Mouse (Mus musculus): ENCODE results near the gene Mgrn1. TPM values are rescaled to one million over a fixed set of nuclear protein-coding genes. Genes with fewer than 3 reads are reported as not detected.

Mgrn1 gene
- polyA plus RNA-seq (2014; fragmentation: Nextera tagmentation; extraction: Ambion mirVana): 67.9 and 72.2 TPM in 2 replicates

DNA sequence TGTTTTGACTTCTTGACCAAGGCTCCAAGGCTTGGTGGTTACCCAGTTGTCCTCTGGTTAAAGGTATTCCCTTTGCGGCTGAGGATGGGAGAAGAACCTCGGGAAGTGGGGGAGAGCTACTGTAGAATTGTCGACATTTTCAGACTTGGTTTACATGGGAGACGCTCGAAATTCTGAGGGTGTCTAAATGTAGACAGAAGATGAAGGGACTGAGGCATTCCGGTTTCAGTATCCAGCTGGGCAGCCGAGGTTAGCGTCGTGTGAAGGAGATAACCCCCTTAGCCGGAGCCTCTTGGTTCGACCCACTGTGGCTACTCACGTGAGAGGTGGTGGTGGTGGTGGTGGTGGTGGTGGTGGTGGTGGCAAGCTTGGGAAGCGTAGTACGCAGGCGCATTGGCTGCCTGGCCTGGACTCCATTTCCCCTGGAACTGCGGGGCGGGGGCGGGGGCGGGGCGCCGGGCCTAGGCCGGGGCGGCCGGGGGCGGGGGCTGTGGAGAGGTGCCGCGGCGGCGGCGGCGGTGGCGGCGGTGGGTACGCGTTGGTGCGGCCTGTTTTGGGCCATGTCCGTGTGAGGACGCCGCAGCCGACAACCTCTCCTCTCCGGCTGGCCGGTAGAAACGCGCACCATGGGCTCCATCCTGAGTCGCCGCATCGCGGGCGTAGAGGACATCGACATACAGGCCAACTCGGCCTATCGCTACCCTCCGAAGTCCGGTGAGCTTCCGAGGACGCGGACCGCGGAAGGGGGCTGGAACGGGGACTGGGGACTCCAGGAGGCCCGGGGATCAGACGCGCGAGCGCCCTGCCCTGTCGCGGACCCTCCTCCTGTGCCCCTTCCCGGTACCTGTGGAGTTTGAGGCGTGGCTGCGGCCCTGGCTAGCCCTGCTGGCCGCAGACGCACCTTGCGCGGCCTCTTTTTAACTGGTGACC lies at the start of gene Mgrn1:
Gene Mgrn1 (plus strand): TSS at position 490 of the 930 bp plus-strand sequence.
- Histone ChIP-seq H3K27me3 (ENCODE audit: control insufficient read depth, insufficient read depth, low read length) (no peaks in the 10 kb centered on the region), H3K4me2 (ENCODE audit: low read depth, low read length) (peak within 1 kb of the TSS; percentile 76), H3K27ac (replicated peaks; ENCODE audit: low read depth, low read length) (peak within 1 kb of the TSS; percentile 53; the same call in 1 of the 2 replicates), H3K9me3 (replicated peaks; ENCODE audit: control insufficient read depth, low read length) (no peaks in the 10 kb centered on the region), H3K36me3 (replicated peaks; ENCODE audit: control insufficient read depth, insufficient read depth, low read depth, low read length) (no peaks in the 10 kb centered on the region), H3K9ac (replicated peaks; ENCODE audit: low read length) (peak within 1 kb of the TSS; percentile 90), H3K4me3 (ENCODE audit: low read depth, low read length) (peak within 1 kb of the TSS; percentile 90), H3K4me1 (ENCODE audit: control insufficient read depth, insufficient read depth, low read length) (peaks cover 2% of the 10 kb centered on the region)
- DNase-seq (ENCODE audit: low spot score): peak; percentile 93
- 0% methylated on average over 65 of the region's 74 CpGs for WGBS
- ATAC-seq (replicated peaks; ENCODE audit: insufficient number of reproducible peaks, low FRiP score, low TSS enrichment, low read depth): peak; percentile 85

DNA sequence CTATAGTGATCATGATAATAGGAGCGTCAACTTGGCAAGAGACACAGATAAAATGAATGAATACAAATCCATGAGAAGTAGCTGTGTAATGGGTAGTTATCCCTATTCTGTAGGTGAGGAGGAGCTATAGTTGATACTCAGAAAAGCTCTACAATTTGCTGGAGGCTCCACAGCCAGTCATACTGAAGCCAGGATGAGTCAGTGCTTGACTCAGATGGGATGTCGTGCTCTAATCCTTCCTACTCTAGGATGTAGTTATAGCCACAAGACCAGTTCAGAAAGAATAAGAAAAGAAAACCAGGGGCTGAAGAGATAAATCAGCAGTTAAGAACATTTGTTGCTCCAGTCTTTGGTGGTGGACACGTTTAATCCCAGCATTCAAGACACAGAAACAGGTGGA lies 48.4 kb upstream of the Mgrn1 start:
- no peaks in the 10 kb centered on the region for H3K27me3 ChIP-seq (ENCODE audit: control insufficient read depth, insufficient read depth, low read length)
- no peaks in the 10 kb centered on the region for H3K4me1 ChIP-seq (ENCODE audit: control insufficient read depth, insufficient read depth, low read length)
- no peak overlapping the region for H3K27ac ChIP-seq (replicated peaks; ENCODE audit: low read depth, low read length)
- no peak overlapping the region for H3K9ac ChIP-seq (replicated peaks; ENCODE audit: low read length)
- H3K4me3 ChIP-seq (ENCODE audit: low read depth, low read length): no peak overlapping the region
- H3K4me2 ChIP-seq (ENCODE audit: low read depth, low read length): no peak overlapping the region
- no peaks in the 10 kb centered on the region for H3K9me3 ChIP-seq (replicated peaks; ENCODE audit: control insufficient read depth, low read length)
- ATAC-seq (replicated peaks; ENCODE audit: insufficient number of reproducible peaks, low FRiP score, low TSS enrichment, low read depth) (no peak), DNase-seq (ENCODE audit: low spot score) (no peak)
- WGBS: 78% methylated on average over 3 of the region's 3 CpGs
- H3K36me3 ChIP-seq (replicated peaks; ENCODE audit: control insufficient read depth, insufficient read depth, low read depth, low read length): no peaks in the 10 kb centered on the region

DNA sequence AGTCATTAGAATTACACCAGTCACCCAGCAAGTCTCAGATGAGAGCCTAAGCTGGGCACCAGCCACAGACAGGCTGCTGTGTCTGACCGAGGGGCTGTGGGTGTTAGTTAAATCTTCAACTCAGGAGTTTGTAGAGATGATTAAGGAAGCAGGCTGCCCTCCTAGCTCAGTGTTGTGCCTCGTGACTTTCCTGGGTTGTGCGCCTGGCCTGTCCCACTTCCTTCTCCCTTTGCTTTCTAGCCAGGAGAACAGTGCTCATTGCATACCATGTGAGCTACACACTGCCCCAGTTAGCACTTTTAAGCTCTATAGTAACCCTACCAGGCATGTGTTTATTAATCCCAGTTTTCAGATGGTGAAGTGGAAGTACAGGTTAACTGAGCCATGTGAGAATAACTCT lies 46.5 kb upstream of the Mgrn1 start:
- H3K9ac ChIP-seq (replicated peaks; ENCODE audit: low read length): no peak overlapping the region
- no peaks in the 10 kb centered on the region for H3K27me3 ChIP-seq (ENCODE audit: control insufficient read depth, insufficient read depth, low read length)
- WGBS: 72% methylated on average over 3 of the region's 3 CpGs
- no peak overlapping the region for H3K4me3 ChIP-seq (ENCODE audit: low read depth, low read length)
- DNase-seq (ENCODE audit: low spot score) (no peak), ATAC-seq (replicated peaks; ENCODE audit: insufficient number of reproducible peaks, low FRiP score, low TSS enrichment, low read depth) (no peak)
- no peaks in the 10 kb centered on the region for H3K4me1 ChIP-seq (ENCODE audit: control insufficient read depth, insufficient read depth, low read length)
- no peak overlapping the region for H3K4me2 ChIP-seq (ENCODE audit: low read depth, low read length)
- no peak overlapping the region for H3K27ac ChIP-seq (replicated peaks; ENCODE audit: low read depth, low read length)
- no peaks in the 10 kb centered on the region for H3K9me3 ChIP-seq (replicated peaks; ENCODE audit: control insufficient read depth, low read length)
- H3K36me3 ChIP-seq (replicated peaks; ENCODE audit: control insufficient read depth, insufficient read depth, low read depth, low read length): no peaks in the 10 kb centered on the region

DNA sequence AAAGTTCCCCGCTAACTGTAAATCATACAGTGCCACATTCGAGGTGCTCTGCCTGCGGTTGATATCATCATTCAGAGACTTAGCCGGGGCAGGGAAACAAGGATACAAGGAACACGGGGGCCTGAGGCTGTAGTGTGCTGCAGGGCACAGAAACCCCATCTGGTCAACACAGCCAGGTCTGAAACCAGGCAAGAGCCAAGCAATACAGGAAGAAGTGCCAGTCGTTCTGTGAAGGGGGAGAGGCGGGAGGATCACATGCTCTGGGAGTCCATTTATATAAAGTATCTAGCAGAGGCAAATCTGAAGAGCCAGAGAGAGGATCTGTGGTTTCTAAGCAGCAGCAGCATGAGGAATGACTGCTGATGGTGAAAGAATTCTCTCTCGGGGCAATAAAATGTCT lies 45.8 kb upstream of the Mgrn1 start:
- no peak for ATAC-seq (replicated peaks; ENCODE audit: insufficient number of reproducible peaks, low FRiP score, low TSS enrichment, low read depth)

DNA sequence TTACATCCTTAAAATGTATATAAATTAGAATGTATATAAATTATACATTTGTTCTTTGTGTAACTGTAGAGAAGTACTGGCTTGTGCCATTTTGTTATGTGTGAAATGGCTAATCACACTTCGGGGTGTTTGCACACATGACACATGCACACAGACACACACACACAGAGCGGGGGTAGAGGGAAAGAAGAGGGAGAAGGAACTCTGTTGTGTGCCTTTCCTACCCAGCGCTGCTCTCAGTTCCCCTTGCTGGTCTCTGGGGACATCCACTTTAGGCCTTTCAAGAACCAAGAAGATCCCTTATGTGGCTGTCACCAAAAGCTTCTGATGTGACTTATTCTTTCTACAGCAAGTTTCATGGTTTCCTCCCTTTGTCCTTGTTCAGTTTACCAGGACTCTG lies 39.0 kb upstream of the Mgrn1 start:
- Histone ChIP-seq H3K36me3 (replicated peaks; ENCODE audit: control insufficient read depth, insufficient read depth, low read depth, low read length) (no peaks in the 10 kb centered on the region), H3K27me3 (ENCODE audit: control insufficient read depth, insufficient read depth, low read length) (no peaks in the 10 kb centered on the region), H3K9me3 (replicated peaks; ENCODE audit: control insufficient read depth, low read length) (no peaks in the 10 kb centered on the region), H3K27ac (replicated peaks; ENCODE audit: low read depth, low read length) (no peak overlapping the region), H3K4me3 (ENCODE audit: low read depth, low read length) (no peak overlapping the region), H3K4me1 (ENCODE audit: control insufficient read depth, insufficient read depth, low read length) (no peaks in the 10 kb centered on the region), H3K4me2 (ENCODE audit: low read depth, low read length) (no peak overlapping the region), H3K9ac (replicated peaks; ENCODE audit: low read length) (no peak overlapping the region)
- WGBS: 90% methylated on average over 3 of the region's 3 CpGs
- DNase-seq (ENCODE audit: low spot score): no peak
- ATAC-seq (replicated peaks; ENCODE audit: insufficient number of reproducible peaks, low FRiP score, low TSS enrichment, low read depth): no peak

More for the DNA sequence above, 45.8 kb upstream of the Mgrn1 start:
- no peaks in the 10 kb centered on the region for H3K36me3 ChIP-seq (replicated peaks; ENCODE audit: control insufficient read depth, insufficient read depth, low read depth, low read length)
- H3K9me3 ChIP-seq (replicated peaks; ENCODE audit: control insufficient read depth, low read length): no peaks in the 10 kb centered on the region
- no peaks in the 10 kb centered on the region for H3K4me1 ChIP-seq (ENCODE audit: control insufficient read depth, insufficient read depth, low read length)
- H3K4me2 ChIP-seq (ENCODE audit: low read depth, low read length): no peak overlapping the region
- no peaks in the 10 kb centered on the region for H3K27me3 ChIP-seq (ENCODE audit: control insufficient read depth, insufficient read depth, low read length)
- H3K27ac ChIP-seq (replicated peaks; ENCODE audit: low read depth, low read length): no peak overlapping the region
- H3K9ac ChIP-seq (replicated peaks; ENCODE audit: low read length): no peak overlapping the region
- no peak overlapping the region for H3K4me3 ChIP-seq (ENCODE audit: low read depth, low read length)
- 80% methylated on average over 8 of the region's 8 CpGs for WGBS
- DNase-seq (ENCODE audit: low spot score): no peak

DNA sequence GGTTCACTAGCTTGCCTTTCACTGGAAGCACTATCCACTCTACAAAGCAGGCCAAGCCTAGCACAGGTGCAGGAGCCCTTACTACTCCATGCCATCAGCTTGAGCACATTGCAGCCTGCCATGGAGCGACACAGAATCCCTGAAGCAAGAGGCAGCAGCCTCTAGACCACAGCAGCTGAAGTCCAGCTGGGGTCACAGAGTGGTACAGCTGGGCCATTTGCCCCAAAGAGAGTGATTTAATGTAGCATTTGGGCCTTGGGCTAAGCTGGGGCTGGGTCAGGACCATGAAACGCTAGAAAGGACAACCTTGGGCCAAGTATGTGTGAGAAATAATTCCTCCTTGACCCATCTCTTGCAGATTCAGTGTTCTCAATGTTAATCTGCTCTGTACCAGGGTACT lies 38.0 kb upstream of the Mgrn1 start:
- WGBS: 88% methylated on average over 2 of the region's 2 CpGs
- Histone ChIP-seq H3K36me3 (replicated peaks; ENCODE audit: control insufficient read depth, insufficient read depth, low read depth, low read length) (no peaks in the 10 kb centered on the region), H3K9ac (replicated peaks; ENCODE audit: low read length) (no peak overlapping the region), H3K4me2 (ENCODE audit: low read depth, low read length) (no peak overlapping the region), H3K27me3 (ENCODE audit: control insufficient read depth, insufficient read depth, low read length) (no peaks in the 10 kb centered on the region), H3K27ac (replicated peaks; ENCODE audit: low read depth, low read length) (no peak overlapping the region), H3K4me1 (ENCODE audit: control insufficient read depth, insufficient read depth, low read length) (no peaks in the 10 kb centered on the region), H3K4me3 (ENCODE audit: low read depth, low read length) (no peak overlapping the region), H3K9me3 (replicated peaks; ENCODE audit: control insufficient read depth, low read length) (no peaks in the 10 kb centered on the region)
- DNase-seq (ENCODE audit: low spot score): no peak
- ATAC-seq (replicated peaks; ENCODE audit: insufficient number of reproducible peaks, low FRiP score, low TSS enrichment, low read depth): no peak

DNA sequence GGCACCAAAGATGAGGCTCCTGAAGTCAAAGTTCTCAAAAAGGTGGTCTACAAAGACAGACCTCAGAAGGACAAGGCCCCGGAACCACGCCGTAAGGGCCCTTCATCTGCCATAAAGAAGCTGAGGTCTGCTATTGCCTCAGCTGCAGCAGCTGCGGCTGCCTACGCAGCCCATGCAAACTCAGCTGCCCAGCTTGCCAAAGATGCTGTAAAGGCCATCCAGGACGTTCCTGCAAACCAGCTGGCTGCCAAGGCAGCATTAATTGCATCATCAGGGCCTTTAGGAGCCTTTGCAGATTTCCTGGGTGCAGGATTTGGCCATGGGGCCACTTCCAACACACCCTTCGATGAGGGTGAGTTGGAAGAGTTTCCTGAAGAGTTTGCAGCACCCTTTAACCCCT lies 35.7 kb upstream of the Mgrn1 start:
- H3K27ac ChIP-seq (replicated peaks; ENCODE audit: low read depth, low read length): no peak overlapping the region
- no peaks in the 10 kb centered on the region for H3K27me3 ChIP-seq (ENCODE audit: control insufficient read depth, insufficient read depth, low read length)
- no peaks in the 10 kb centered on the region for H3K4me1 ChIP-seq (ENCODE audit: control insufficient read depth, insufficient read depth, low read length)
- WGBS: 79% methylated on average over 7 of the region's 7 CpGs
- H3K36me3 ChIP-seq (replicated peaks; ENCODE audit: control insufficient read depth, insufficient read depth, low read depth, low read length): no peaks in the 10 kb centered on the region
- H3K4me3 ChIP-seq (ENCODE audit: low read depth, low read length): no peak overlapping the region
- no peaks in the 10 kb centered on the region for H3K9me3 ChIP-seq (replicated peaks; ENCODE audit: control insufficient read depth, low read length)
- DNase-seq (ENCODE audit: low spot score): no peak
- no peak overlapping the region for H3K9ac ChIP-seq (replicated peaks; ENCODE audit: low read length)
- ATAC-seq (replicated peaks; ENCODE audit: insufficient number of reproducible peaks, low FRiP score, low TSS enrichment, low read depth): no peak
- H3K4me2 ChIP-seq (ENCODE audit: low read depth, low read length): no peak overlapping the region

DNA sequence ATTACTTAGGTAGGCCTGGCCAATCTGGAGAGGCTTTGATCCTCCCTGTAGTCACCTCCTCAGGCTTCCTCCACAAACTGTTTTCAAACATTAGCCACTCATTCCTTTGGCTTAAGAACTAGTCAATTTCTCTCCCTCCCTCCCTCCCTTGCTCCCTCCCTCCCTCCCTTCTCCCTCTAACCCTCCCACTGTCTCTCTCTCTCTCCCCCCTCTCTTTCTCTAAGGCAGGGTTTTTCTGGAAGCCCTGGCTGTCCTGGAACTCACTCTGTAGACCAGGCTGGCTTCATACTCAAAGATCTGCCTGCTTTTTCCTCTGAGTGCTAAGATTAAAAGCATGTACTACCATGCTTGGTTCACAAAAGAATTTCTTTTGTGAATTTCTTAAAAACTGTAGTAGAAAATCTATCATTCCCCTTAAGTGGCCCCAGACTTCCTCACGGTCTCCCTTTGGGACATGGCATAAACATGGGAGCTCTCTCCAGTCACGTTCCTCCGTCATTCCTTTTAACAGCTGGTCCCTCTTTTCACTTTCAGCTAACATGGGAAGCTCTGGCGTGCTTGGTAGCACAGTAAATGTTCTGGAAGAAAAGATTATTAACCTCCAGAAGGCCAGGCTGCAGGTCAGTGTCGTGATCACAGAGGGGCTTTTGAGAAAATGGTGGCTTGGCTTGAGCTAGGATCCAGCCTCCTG lies 35.0 kb upstream of the Mgrn1 start:
- WGBS: 54% methylated on average over 5 of the region's 5 CpGs
- H3K4me3 ChIP-seq (ENCODE audit: low read depth, low read length): no peak overlapping the region
- no peaks in the 10 kb centered on the region for H3K9me3 ChIP-seq (replicated peaks; ENCODE audit: control insufficient read depth, low read length)

More for the DNA sequence above, 35.0 kb upstream of the Mgrn1 start:
- DNase-seq (ENCODE audit: low spot score) (no peak), ATAC-seq (replicated peaks; ENCODE audit: insufficient number of reproducible peaks, low FRiP score, low TSS enrichment, low read depth) (no peak)
- Histone ChIP-seq H3K27me3 (ENCODE audit: control insufficient read depth, insufficient read depth, low read length) (no peaks in the 10 kb centered on the region), H3K4me2 (ENCODE audit: low read depth, low read length) (no peak overlapping the region), H3K4me1 (ENCODE audit: control insufficient read depth, insufficient read depth, low read length) (no peaks in the 10 kb centered on the region), H3K27ac (replicated peaks; ENCODE audit: low read depth, low read length) (no peak overlapping the region), H3K9ac (replicated peaks; ENCODE audit: low read length) (no peak overlapping the region), H3K36me3 (replicated peaks; ENCODE audit: control insufficient read depth, insufficient read depth, low read depth, low read length) (no peaks in the 10 kb centered on the region)

Data from embryonic facial prominence, embryonic 11.5 days (tissue).